8 mouse cellular contexts compared by ENCODE assay signal in the genomic region with DNA sequence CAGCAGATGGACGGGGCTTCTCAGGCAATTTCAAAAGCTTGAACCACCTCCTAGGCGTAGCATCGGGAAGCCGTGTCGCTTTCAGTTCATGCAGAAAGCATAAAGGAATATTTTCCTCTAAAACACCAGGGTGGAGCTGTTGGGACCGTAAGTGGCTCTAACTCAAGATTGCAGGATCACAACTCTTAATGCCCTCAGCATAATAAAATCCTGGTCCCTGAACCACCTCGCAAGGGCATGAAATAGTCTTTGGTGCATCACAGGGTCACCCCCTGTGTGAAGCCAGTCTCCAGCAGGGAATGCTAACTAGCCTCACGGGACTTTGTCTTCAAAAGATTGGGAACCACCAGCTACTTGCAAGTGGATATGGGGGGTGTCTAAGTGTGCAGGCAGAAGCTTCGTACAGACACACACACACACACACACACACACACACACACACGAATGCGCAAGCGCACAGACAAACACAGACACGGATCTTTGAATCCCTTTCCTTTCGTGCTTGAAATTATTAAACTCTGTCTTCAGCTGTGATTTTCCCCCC. TPM values are rescaled to one million over a fixed set of nuclear protein-coding genes. Genes with fewer than 3 reads are reported as not detected.
A peak's percentile ranks its signal among the peaks of the same experiment; 100 is the strongest.
DNase-seq lines count a peak whose midpoint lies in the region; ATAC-seq lines count a peak whose summit lies in the region.

Alcam (minus strand) TSS at position 104 of the 544 bp plus-strand sequence.

- no peaks in the 10 kb centered on the region for H3K36me3 ChIP-seq in embryonic facial prominence, embryonic 11.5 days (replicated peaks; ENCODE audit: control insufficient read depth, insufficient read depth, low read depth, low read length)
- H3K36me3 ChIP-seq in heart, embryonic 15.5 days: no peaks in the 10 kb centered on the region
- no peaks in the 10 kb centered on the region for H3K36me3 ChIP-seq in liver, embryonic 16.5 days (ENCODE audit: control insufficient read depth, insufficient read depth)
- no peaks in the 10 kb centered on the region for H3K36me3 ChIP-seq in neural tube, embryonic 13.5 days

- peak within 1 kb of the TSS; percentile 67 for H3K4me2 ChIP-seq in embryonic facial prominence, embryonic 11.5 days (ENCODE audit: low read depth, low read length)
- peak within 1 kb of the TSS; percentile 94 for H3K4me2 ChIP-seq in heart, embryonic 15.5 days
- H3K4me2 ChIP-seq in liver, embryonic 16.5 days (ENCODE audit: low read depth, low read length): peak within 1 kb of the TSS; percentile 63
- peak within 1 kb of the TSS; percentile 72 for H3K4me2 ChIP-seq in neural tube, embryonic 13.5 days

- H3K9me3 ChIP-seq in embryonic facial prominence, embryonic 11.5 days (replicated peaks; ENCODE audit: control insufficient read depth, low read length): no peaks in the 10 kb centered on the region
- H3K9me3 ChIP-seq in heart, embryonic 15.5 days (replicated peaks): no peaks in the 10 kb centered on the region
- H3K9me3 ChIP-seq in liver, embryonic 16.5 days (replicated peaks; ENCODE audit: control insufficient read depth, low read length): no peaks in the 10 kb centered on the region
- no peaks in the 10 kb centered on the region for H3K9me3 ChIP-seq in neural tube, embryonic 13.5 days

- H3K27ac ChIP-seq in embryonic facial prominence, embryonic 11.5 days (replicated peaks; ENCODE audit: low read depth, low read length): no peak within 1 kb of the TSS
- H3K27ac ChIP-seq in heart, embryonic 15.5 days: peak within 1 kb of the TSS; percentile 76
- no peak within 1 kb of the TSS for H3K27ac ChIP-seq in liver, embryonic 16.5 days (ENCODE audit: low read length)
- peak within 1 kb of the TSS; percentile 71 for H3K27ac ChIP-seq in neural tube, embryonic 13.5 days (replicated peaks)

- H3K9ac ChIP-seq in embryonic facial prominence, embryonic 11.5 days (replicated peaks; ENCODE audit: low read length): peak within 1 kb of the TSS; percentile 41
- peak within 1 kb of the TSS; percentile 50 for H3K9ac ChIP-seq in heart, embryonic 15.5 days
- 0 out of 2 replicates have a peak within 1 kb of the TSS, but pooled peaks have one; percentile 6 for H3K9ac ChIP-seq in liver, embryonic 16.5 days (ENCODE audit: low read depth, low read length)
- H3K9ac ChIP-seq in neural tube, embryonic 13.5 days: peak within 1 kb of the TSS; percentile 69

- WGBS in embryonic facial prominence, embryonic 11.5 days: 3% methylated on average over 14 of the region's 14 CpGs
- 1% methylated on average over 14 of the region's 14 CpGs for WGBS in heart, embryonic 15.5 days
- WGBS in liver, embryonic 16.5 days (ENCODE audit: insufficient replicate concordance): 3% methylated on average over 14 of the region's 14 CpGs
- under 1% methylated on average over 14 of the region's 14 CpGs for WGBS in neural tube, embryonic 13.5 days

- H3K4me3 ChIP-seq in embryonic facial prominence, embryonic 11.5 days (ENCODE audit: low read depth, low read length): peak within 1 kb of the TSS; percentile 53
- peak within 1 kb of the TSS; percentile 86 for H3K4me3 ChIP-seq in heart, embryonic 15.5 days
- peak within 1 kb of the TSS; percentile 60 for H3K4me3 ChIP-seq in liver, embryonic 16.5 days (ENCODE audit: low read depth, low read length)
- peak within 1 kb of the TSS; percentile 65 for H3K4me3 ChIP-seq in neural tube, embryonic 13.5 days

- H3K27me3 ChIP-seq in embryonic facial prominence, embryonic 11.5 days (ENCODE audit: control insufficient read depth, insufficient read depth, low read length): peaks cover 3% of the 10 kb centered on the region; the same call in 1 of the 2 replicates
- H3K27me3 ChIP-seq in heart, embryonic 15.5 days: no peaks in the 10 kb centered on the region
- H3K27me3 ChIP-seq in liver, embryonic 16.5 days (ENCODE audit: control insufficient read depth, insufficient read depth, low read depth, low read length): peaks cover 25% of the 10 kb centered on the region
- 0 out of 2 replicates have a peak, but pooled peaks cover 7% of the 10 kb centered on the region for H3K27me3 ChIP-seq in neural tube, embryonic 13.5 days

- H3K4me1 ChIP-seq in embryonic facial prominence, embryonic 11.5 days (ENCODE audit: control insufficient read depth, insufficient read depth, low read length): no peaks in the 10 kb centered on the region; the same call in 1 of the 2 replicates
- peaks cover 11% of the 10 kb centered on the region for H3K4me1 ChIP-seq in heart, embryonic 15.5 days (replicated peaks)
- no peaks in the 10 kb centered on the region for H3K4me1 ChIP-seq in liver, embryonic 16.5 days (ENCODE audit: control insufficient read depth, low read depth, low read length)
- peaks cover 45% of the 10 kb centered on the region for H3K4me1 ChIP-seq in neural tube, embryonic 13.5 days (replicated peaks)

- ATAC-seq in embryonic facial prominence, embryonic 11.5 days (replicated peaks; ENCODE audit: insufficient number of reproducible peaks, low FRiP score, low TSS enrichment, low read depth): no peak
- no peak for ATAC-seq in heart, embryonic 15.5 days (replicated peaks; ENCODE audit: insufficient number of reproducible peaks, insufficient read depth, low FRiP score, low read depth)
- no peak for ATAC-seq in liver, embryonic 16.5 days (ENCODE audit: low read depth)
- ATAC-seq in neural tube, embryonic 13.5 days (ENCODE audit: low read depth): no peak

- peak; percentile 44 for DNase-seq in 3T3-L1 (ENCODE audit: low read depth, low spot score)
- DNase-seq in T-cell, adult 2 months (ENCODE audit: low spot score): peak; percentile 40
- peak; percentile 48 for DNase-seq in embryonic facial prominence, embryonic 11.5 days (ENCODE audit: low spot score)
- peak; percentile 70 to 76 for DNase-seq in kidney, postnatal 4 days
- peak; percentile 39 for DNase-seq in thymus, postnatal 4 days

RNA-seq across cellular contexts. Expression of gene Alcam, which starts in this region (rescaled TPM):
- polyA plus RNA-seq in embryonic facial prominence, embryonic 11.5 days (2014; fragmentation: Nextera tagmentation; extraction: Ambion mirVana): 28.1 and 32.8 TPM in 2 replicates
- polyA plus RNA-seq in heart, embryonic 15.5 days (2015; fragmentation: Nextera tagmentation; extraction: Ambion mirVana): 10.0 and 10.9 TPM in 2 replicates
- polyA plus RNA-seq in liver, embryonic 16.5 days (2015; fragmentation: Nextera tagmentation; extraction: Ambion mirVana): 8.6 and 9.8 TPM in 2 replicates
- 22.1 and 22.4 TPM in 2 replicates for polyA plus RNA-seq in neural tube, embryonic 13.5 days (2015; fragmentation: Nextera tagmentation; extraction: Ambion mirVana)

Comparison
In these comparisons a context has a peak if more than half of its experiments do, and no peak if none do; other contexts are left out.
1. H3K27ac ChIP-seq: peak in heart, embryonic 15.5 days (single experiment) and neural tube, embryonic 13.5 days (single experiment); none in embryonic facial prominence, embryonic 11.5 days (single experiment) and liver, embryonic 16.5 days (single experiment).
2. H3K9ac ChIP-seq: peak in every context shown above with its lines; median percentile 69 in neural tube, embryonic 13.5 days; 50 in heart, embryonic 15.5 days; 41 in embryonic facial prominence, embryonic 11.5 days; 6 in liver, embryonic 16.5 days.
3. Peak in every context shown above with its lines, with median percentiles within 50 percentile points of each other: DNase-seq, H3K4me2 ChIP-seq and H3K4me3 ChIP-seq.